Mouse (Mus musculus): ENCODE data around the gene Mdga2.
A peak's percentile ranks its signal among the peaks of the same experiment; 100 is the strongest.

Gene Mdga2

GRCm38 (mm10) chr12:67059136-67060014, 163.0 kb downstream of the Mdga2 start:
- DNase-seq (ENCODE audit: low spot score in 2 of 2): no peak

DNA sequence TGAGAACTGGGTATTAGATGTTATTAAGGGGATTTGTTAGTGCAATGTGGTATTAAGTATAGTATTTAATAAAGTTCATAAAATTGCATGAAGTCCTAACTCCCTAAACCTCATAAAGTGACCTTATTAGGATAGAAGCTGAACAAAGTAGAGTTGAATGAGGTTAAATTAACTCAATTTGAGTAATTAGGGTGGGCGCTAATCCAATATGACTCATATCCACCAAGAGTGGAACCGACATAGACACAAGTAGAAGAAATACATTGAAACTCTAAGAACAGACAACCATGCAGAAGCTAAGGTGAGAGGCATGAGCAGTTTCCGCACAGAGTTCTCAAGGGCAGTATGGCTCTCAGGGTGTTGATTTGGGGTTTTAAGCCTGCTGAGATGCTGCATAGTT, 165.7 kb downstream of the Mdga2 start:
- no peak for DNase-seq (ENCODE audit: low spot score in 2 of 2)

GRCm38 (mm10) chr12:67045099-67045750, 177.1 kb downstream of the Mdga2 start:
- DNase-seq (ENCODE audit: low spot score in 2 of 2): no peak

- no peak for DNase-seq (ENCODE audit: low spot score in 2 of 2)
These were observed 180.5 kb downstream of the Mdga2 start for GRCm38 (mm10) chr12:67041865-67042264.

- no peak for DNase-seq (ENCODE audit: low spot score in 2 of 2)
These were observed 186.7 kb downstream of the Mdga2 start for GRCm38 (mm10) chr12:67035509-67036261.

DNA sequence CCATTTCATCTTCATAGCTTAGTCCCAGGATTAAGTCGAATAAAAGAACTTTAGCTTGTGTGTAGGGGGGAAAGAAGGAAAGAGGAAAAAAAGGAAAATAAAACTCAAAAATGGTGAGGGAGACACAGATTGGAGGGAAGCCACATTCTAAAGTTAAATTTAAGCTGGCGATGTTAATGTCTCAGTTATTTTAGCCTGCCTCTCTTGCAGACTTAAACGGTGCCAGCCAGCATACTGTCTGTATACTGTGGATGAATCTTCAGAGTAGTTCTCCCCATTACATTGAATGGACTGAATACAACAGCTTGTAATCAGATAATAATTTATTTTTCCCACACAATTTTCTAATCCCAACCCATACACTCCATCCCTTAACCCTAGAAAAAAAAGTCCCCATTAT, 205.2 kb downstream of the Mdga2 start:
- no peak for DNase-seq (ENCODE audit: low spot score in 2 of 2)

GRCm38 (mm10) chr12:67011368-67011767, 211.0 kb downstream of the Mdga2 start:
- DNase-seq (ENCODE audit: low spot score in 2 of 2): peak; percentile 8 to 32

DNA sequence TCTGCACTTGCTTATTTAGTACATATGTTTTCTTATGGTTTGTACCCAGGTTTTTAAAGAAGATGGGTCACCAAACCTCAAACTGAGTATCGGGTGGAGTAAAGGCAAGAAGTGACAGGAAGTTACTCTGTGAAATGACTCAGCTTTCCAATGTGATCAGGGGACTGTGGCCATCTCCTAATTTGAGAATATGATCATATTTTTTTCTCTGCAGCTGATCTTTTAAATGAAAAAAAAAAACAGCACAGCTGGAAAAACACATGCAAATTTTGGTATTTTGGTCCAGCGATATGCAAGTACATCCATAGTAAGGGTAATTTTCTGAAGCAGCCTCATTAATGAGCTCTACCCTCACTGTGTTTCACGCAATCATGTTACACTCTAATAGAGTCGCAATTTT, 212.0 kb downstream of the Mdga2 start:
- no peak for DNase-seq (ENCODE audit: low spot score in 2 of 2)

- DNase-seq (ENCODE audit: low spot score in 2 of 2): no peak
These were observed 213.2 kb downstream of the Mdga2 start for GRCm38 (mm10) chr12:67009191-67009590.

DNA sequence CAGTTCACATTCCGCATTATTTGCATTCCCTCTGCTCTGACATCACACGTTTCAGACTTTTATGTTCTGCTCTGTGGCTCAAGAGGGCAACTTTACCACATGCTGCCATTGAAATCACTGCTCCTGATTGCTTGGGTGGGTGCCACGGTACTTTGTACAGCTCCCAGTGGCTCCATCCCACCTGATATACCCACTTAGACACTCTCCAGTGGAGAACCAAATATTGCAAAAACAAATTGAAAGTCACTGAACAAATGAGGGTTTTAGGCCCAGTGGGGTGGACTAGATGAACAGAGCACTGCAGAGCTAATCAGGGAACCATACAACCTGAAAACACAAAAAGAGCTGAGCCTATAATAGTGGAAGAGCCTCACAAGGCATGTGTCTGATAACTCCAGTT, 268.2 kb downstream of the Mdga2 start:
- DNase-seq (ENCODE audit: low spot score in 2 of 2): no peak

DNA sequence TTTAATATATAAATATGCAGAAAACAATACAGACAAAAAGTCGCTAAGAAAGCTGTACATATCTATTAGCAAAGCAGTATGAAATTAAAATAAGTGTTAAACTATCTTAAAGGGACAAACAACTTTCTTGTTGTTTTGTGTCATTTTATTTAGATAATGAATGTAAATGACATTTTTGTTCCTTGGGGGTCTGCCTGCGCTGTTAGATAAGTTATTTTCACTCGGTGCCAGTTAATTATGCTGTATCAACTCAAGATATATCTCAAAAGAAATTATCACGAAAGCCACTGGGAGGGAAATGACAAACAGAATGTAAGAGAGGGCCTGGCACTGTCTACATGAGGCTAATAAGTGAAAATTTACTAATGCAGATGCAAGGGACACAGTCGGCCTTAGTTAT, 306.6 kb downstream of the Mdga2 start:
- DNase-seq (ENCODE audit: low spot score in 2 of 2): no peak

DNA sequence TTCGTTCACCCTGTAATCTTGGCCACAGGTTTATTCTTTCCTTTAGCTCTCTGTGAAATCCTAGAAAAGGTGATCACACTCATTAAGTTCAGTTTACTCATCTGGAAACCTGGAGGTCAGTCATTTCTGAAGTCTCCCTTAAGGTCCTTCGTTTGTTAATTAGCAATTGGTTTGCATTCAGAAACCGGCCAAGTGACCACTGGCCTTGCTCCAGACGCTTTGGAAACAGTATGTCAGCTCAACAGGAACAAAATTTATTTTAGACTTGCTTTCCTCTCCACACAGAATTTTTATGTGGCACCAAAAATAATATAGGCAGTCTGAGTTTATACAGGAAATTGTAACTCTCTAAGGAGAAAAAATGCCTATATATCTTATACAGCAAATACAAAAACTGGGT, 323.0 kb downstream of the Mdga2 start:
- DNase-seq (ENCODE audit: low spot score in 2 of 2): no peak

GRCm38 (mm10) chr12:66896790-66897189, 325.6 kb downstream of the Mdga2 start:
- DNase-seq (ENCODE audit: low spot score in 2 of 2): no peak

- DNase-seq (ENCODE audit: low spot score in 2 of 2): no peak
These were observed 332.1 kb downstream of the Mdga2 start for GRCm38 (mm10) chr12:66890296-66890695.

GRCm38 (mm10) chr12:66889276-66889675, 333.1 kb downstream of the Mdga2 start:
- DNase-seq (ENCODE audit: low spot score in 2 of 2): no peak

GRCm38 (mm10) chr12:66888636-66889035, 333.7 kb downstream of the Mdga2 start:
- DNase-seq (ENCODE audit: low spot score in 2 of 2): no peak

GRCm38 (mm10) chr12:66866199-66866598, 356.1 kb downstream of the Mdga2 start:
- DNase-seq (ENCODE audit: low spot score in 2 of 2): no peak

DNA sequence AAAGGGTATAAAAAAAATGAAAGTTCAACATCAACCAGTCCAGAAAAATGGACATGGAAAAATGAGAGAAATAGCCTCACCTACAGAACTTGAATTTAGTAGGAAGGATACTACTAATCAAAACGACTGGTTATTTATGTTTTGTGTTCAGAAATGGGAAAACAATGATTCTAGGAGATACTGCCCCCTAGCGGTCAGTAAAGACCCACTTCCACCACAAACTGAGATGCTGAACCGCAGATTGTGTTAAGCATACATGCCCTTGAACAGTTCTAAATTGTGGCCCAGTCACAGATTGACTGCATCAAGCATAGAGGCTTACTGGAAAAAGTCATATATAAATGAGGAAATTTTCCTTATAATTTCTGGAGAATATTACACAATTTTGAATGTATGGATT, 369.2 kb downstream of the Mdga2 start:
- DNase-seq (ENCODE audit: low spot score in 2 of 2): no peak

DNA sequence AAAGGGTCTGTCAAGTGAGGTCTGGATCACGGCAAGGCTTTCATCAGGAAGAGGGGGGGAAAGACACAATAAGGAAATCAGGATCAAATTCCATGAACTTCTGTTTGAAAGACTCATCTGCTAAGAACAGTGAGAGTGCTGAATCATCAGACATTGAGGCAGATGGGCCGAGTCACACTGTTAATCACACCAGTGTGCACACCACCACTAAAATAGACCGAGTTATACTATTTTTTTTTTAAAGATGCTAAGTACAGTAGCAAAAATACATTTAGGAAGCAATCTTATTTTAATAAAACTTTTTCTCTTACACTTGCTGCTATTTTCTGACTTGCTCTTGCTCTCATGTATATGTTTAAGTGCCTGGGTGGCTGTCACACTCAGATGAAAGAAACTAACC, 382.0 kb downstream of the Mdga2 start:
- no peak for DNase-seq (ENCODE audit: low spot score in 2 of 2)

DNA sequence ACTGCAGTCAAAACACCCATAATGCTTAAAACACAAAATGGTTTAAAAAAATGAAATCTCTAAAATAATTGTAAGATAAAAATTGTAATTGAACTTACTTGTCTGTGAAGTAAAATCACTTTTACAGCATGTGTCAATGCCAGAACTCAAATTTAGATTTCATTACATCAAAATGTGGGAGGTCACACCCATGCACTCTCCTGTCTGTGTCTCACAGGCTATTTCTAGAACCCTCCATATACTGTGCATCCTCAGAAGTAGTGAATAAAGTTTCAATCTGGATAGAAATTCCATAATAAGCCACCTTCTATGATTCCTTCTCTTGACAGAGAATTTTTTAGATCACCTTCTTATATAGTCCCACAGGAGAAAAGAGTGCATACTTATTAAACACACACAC, 466.7 kb downstream of the Mdga2 start:
- DNase-seq (ENCODE audit: low spot score in 2 of 2): no peak

GRCm38 (mm10) chr12:66734536-66734935, 487.8 kb downstream of the Mdga2 start:
- no peak for DNase-seq (ENCODE audit: low spot score in 2 of 2)

DNA sequence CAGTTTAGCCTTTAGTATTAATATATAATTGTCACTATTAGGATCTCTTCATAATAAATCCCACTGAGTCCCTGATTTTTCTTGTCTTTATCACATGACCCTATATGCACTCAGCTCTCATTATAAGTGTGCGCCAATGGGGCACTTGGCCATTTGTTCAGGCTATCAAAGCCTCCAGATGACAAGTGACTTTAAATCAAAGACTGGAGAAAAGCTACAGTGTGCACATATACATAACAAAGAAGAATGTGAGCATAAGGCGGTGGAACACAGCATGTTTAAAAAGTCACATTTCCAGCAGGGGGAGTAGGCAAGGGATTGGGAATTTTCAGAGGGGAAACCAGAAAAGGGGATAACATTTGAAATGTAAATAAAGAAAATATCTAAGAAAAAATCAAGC, 497.9 kb downstream of the Mdga2 start:
- DNase-seq (ENCODE audit: low spot score in 2 of 2): no peak

GRCm38 (mm10) chr12:66708334-66708733, 514.0 kb downstream of the Mdga2 start:
- DNase-seq (ENCODE audit: low spot score in 2 of 2): no peak

Measured in frontal cortex, postnatal 25 days (tissue).